Mouse (Mus musculus) hindbrain, embryonic 10.5 days (tissue): ENCODE measurements around the gene Uqcrc1. TPM values are rescaled to one million over a fixed set of nuclear protein-coding genes. Genes with fewer than 3 reads are reported as not detected.

Source experiments
- DNase-seq: peaks from one replicate; pipeline ENCODE4 v3.0.0-alpha.2; 2017; ENCODE audit warnings: low spot score
- H3K27ac ChIP-seq: fragments of 300-500 bp; sonication (generic); 2 replicates; pipeline ENCODE4 v1.5.1; 2016; ENCODE audit warnings: mild to moderate bottlenecking, moderate library complexity
- H3K27me3 ChIP-seq: fragments of 300-500 bp; sonication (generic); 2 replicates; pipeline ENCODE4 v1.6.1; 2016; ENCODE audit warnings: mild to moderate bottlenecking; ENCODE audit not compliant: poor library complexity, insufficient read depth, severe bottlenecking
- H3K36me3 ChIP-seq: fragments of 300-500 bp; sonication (generic); 2 replicates; pipeline ENCODE4 v1.6.1; 2016; ENCODE audit warnings: mild to moderate bottlenecking, moderate library complexity
- H3K4me1 ChIP-seq: fragments of 300-500 bp; sonication (generic); replicated peaks from 2 replicates; pipeline ENCODE4 v1.6.1; 2016; ENCODE audit warnings: mild to moderate bottlenecking
- H3K4me3 ChIP-seq: fragments of 300-500 bp; sonication (generic); 2 replicates; pipeline ENCODE4 v1.5.1; 2016; ENCODE audit warnings: mild to moderate bottlenecking, moderate library complexity
- H3K9me3 ChIP-seq: fragments of 300-500 bp; sonication (generic); 2 replicates; pipeline ENCODE4 v1.6.1; 2016; ENCODE audit warnings: mild to moderate bottlenecking, moderate library complexity
- WGBS: fragments of 180-500 bp; shearing (Covaris S2); methylation state at CpG from one replicate; pipeline ENCODE4 v1.1.7; 2016; 5-methylcytosine and 5-hydroxymethylcytosine counted together
- microRNA counts: library from miRNA; unstranded; fragments of <30 nt; microRNA quantifications from one replicate; lab custom pipeline; 2017
- polyA plus RNA-seq: library from polyadenylated mRNA; unstranded; fragments of >200 nt; fragmentation: Nextera tagmentation; extraction: Ambion mirVana; gene quantifications from 2 replicates; pipeline ENCODE4 v1.2.1, GENCODE M21; 2016

The Uqcrc1 gene
- polyA plus RNA-seq, 1 experiment from 2014 or later = 495 TPM

DNA sequence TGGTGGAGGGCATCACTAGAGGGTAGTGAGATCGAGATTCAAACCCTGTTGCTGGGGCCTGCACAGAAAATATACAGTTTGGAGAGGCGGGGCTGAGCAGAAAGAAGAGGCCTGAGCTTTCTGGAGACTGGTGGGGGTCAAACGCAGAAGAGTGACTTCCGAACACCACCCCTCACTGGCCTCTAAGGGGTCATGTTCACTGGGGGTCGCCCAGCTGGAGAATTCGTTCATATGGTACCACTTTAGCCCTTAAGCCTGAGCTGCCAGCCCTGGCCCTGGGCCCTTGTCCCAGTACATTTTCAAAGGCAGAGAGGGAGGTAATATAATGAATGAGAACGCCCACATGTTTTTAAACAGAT is 54.0 kb downstream of the Uqcrc1 start:
- peak overlapping the region; percentile 89; the same call in 1 of the 2 replicates for H3K27ac ChIP-seq
- H3K4me3 ChIP-seq = no peak overlapping the region
- no peak for DNase-seq
- no peaks in the 10 kb centered on the region for H3K36me3 ChIP-seq
- 68% methylated on average over 7 of the region's 7 CpGs for WGBS
- H3K4me1 ChIP-seq = peaks cover 46% of the 10 kb centered on the region
- no peaks in the 10 kb centered on the region for H3K27me3 ChIP-seq
- H3K9me3 ChIP-seq = no peaks in the 10 kb centered on the region

DNA sequence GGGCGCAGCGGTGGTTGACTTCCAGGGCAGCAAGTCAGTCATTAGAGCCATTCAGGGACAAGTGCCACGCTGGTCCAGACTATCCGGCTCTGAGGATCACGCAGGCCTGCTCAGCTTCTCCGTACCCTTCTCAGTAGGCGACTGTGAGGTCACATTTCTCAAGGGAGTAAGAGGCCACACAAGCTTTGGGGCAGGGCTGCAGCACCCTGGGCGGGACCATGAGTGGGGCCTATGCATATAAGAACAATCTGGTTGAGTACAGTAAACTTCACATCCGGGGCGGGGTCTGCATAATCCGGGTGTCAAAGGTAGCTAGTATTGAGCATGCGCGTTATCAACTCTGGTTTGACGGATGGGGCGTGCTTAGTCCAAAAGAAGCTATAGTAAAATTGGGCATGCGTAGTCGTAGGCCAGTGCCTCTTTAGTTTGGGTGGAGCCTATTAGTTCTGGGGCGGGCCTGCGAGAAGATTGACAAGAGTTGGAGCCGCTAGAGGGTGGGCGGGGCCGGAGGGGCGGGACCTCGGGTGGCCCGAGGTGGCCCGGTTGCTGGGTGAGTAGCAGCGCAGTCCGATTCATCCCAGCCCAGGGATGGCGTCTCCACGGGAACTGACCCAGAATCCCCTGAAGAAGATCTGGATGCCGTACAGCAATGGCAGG is 55.1 kb downstream of the Uqcrc1 start, which contains the start of gene Pfkfb4:
Gene Pfkfb4 (plus strand): TSS at position 351 of the 657 bp plus-strand sequence.
- peak; percentile 96 for DNase-seq
- peaks cover 51% of the 10 kb centered on the region for H3K4me1 ChIP-seq
- H3K36me3 ChIP-seq = no peaks in the 10 kb centered on the region
- WGBS = under 1% methylated on average over 31 of the region's 31 CpGs
- peak within 1 kb of the TSS; percentile 89 for H3K27ac ChIP-seq
- H3K9me3 ChIP-seq = no peaks in the 10 kb centered on the region
- peak within 1 kb of the TSS; percentile 71 for H3K4me3 ChIP-seq
- no peaks in the 10 kb centered on the region for H3K27me3 ChIP-seq

DNA sequence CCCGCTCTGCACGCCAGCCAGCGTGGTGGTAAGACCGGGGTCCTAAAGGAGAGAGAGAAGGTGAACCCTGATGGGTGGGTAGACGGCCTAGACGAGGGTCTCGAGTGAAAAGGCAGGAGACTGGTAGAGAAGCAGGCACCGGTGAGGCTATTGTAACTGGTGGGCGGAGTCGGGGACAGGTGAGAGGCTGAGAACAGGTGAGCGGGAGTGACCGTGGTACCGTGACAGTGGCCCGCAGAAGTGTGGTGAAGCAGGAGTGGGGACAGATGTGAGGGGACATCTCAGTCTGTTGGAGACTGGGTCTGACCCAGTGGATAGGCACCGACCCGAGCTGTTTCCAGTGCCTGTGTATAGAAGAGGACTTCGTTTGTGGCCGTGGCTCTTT is 55.6 kb downstream of the Uqcrc1 start:
- 10% methylated on average over 18 of the region's 18 CpGs for WGBS
- Histone ChIP-seq H3K4me3 (peak overlapping the region; percentile 71), H3K27ac (peak overlapping the region; percentile 89), H3K4me1 (peaks cover 51% of the 10 kb centered on the region), H3K36me3 (no peaks in the 10 kb centered on the region), H3K27me3 (no peaks in the 10 kb centered on the region), H3K9me3 (no peaks in the 10 kb centered on the region)
- no peak for DNase-seq

DNA sequence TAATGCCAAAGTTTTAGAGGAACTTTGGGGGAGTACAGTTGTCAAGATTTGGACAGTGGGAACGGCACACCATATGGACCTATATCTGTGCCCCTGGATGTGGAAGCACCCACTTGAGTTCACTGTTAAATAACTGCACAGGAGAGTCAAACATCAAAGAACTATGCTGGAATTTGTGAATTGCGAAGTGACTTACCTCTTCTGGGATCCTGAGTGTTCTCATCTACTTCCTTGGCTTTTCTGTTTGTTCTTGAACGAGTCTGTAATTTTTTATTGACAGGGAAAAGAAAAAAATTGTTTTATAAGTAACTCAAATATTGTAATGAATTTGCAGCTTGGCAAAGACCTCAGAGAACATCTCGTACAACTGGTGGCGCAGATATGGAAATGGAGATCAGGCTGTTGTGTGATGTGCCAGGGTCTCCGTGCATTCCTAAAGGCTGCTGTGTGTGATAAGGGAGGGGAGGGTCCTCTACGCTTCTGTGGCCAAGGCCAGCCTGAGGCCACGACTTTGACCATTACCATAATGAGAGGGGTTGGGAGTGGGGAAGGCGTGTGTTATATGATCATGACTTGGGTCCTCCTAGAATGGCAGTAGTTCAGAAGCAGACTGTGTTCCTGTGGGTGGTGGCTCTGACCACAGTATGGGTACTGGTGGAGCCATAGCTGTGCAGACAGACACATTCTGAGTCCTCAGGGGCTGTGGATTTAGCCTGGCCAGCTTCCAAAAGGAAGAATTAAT is 56.4 kb downstream of the Uqcrc1 start:
- no peak for DNase-seq
- Histone ChIP-seq H3K36me3 (no peaks in the 10 kb centered on the region), H3K27me3 (no peaks in the 10 kb centered on the region), H3K4me3 (peak overlapping the region; percentile 71), H3K27ac (peak overlapping the region; percentile 89; the same call in 1 of the 2 replicates), H3K4me1 (peaks cover 49% of the 10 kb centered on the region), H3K9me3 (no peaks in the 10 kb centered on the region)
- 86% methylated on average over 9 of the region's 9 CpGs for WGBS

DNA sequence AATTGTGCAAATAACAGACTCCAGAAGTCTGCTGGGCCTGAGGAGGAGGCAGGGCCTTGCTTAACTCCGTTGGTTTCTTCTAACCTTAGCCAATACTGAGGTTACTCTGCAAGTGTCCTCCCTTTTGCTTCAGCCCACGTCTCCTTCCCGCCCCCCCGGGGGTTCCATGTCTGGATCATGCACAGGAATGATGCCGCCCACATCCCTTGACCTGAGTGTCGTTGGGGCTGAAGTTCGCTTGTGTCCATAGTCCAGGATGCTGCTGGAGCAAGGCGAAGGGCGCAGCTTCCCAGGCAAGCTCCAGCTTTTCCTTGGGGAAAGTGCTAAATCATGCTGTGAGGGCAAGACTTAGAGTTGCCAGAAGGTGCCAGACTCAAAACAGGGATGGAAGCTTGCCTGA is 60.0 kb downstream of the Uqcrc1 start:
- 75% methylated on average over 9 of the region's 9 CpGs for WGBS
- no peak for DNase-seq
- Histone ChIP-seq H3K9me3 (no peaks in the 10 kb centered on the region), H3K36me3 (no peaks in the 10 kb centered on the region), H3K4me1 (peaks cover 23% of the 10 kb centered on the region), H3K27me3 (no peaks in the 10 kb centered on the region), H3K27ac (no peak overlapping the region), H3K4me3 (no peak overlapping the region)

DNA sequence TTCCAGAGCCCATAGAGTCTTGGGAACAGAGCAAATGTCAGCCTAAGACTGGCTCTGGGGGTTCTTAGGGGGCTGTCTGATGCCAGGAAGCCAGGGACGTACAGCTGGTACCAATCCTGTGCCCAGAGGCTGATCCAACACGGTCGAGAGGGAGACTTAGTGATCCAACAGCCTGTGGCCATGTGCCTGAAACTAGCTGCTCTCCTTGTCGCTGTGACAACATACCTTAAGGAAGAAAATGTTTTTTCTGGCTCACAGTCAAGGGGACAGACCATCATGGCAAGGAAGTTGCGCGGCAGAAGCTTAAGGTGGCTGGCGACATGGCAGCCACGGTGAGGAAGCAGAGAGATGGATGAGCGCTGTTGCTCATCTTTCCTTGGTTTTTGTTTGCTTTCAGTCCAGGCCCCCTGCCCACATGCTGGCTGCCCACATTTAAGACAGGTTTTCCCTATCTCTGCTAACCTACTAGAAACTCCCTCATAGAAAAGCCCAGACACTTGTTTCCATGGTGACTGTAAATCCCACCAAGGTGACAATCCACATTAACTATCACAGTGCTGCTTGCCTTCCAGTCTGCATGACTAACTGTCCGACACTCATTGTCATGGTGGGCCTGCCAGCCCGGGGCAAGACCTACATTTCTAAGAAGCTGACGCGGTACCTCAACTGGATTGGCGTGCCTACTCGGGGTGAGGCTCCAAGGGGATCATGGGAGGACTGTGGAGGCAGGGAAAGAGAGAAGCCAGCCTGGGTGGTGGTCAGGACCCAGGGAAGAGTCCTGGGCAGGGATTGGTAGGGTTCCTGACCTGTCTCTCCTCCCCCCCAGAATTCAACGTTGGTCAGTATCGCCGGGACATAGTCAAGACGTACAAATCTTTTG is 62.1 kb downstream of the Uqcrc1 start:
- Histone ChIP-seq H3K9me3 (no peaks in the 10 kb centered on the region), H3K4me3 (no peak overlapping the region), H3K27me3 (no peaks in the 10 kb centered on the region), H3K36me3 (no peaks in the 10 kb centered on the region), H3K4me1 (peaks cover 11% of the 10 kb centered on the region; the same call in 1 of the 2 replicates), H3K27ac (no peak overlapping the region)
- 88% methylated on average over 19 of the region's 19 CpGs for WGBS
- no peak for DNase-seq

DNA sequence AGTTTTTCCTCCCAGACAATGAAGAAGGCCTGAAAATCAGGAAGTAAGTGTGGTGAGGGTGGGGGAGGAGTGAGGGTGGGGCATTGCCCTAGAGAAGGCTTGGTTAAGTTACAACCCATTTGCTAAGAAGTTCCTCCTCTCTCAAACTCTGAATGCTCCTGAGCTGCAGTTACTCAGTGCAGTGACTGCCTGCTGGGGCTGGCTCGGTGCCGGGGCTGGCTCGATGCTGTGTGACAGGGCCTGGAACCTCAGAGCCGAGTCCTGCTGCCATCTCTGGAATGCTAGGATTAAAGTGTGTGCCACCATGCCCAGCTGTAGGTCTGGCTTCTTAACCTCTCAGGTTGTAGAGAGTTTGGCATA is 62.7 kb downstream of the Uqcrc1 start:
- WGBS = 78% methylated on average over 4 of the region's 4 CpGs
- Histone ChIP-seq H3K36me3 (no peaks in the 10 kb centered on the region), H3K4me3 (no peak overlapping the region), H3K9me3 (no peaks in the 10 kb centered on the region), H3K4me1 (peaks cover 11% of the 10 kb centered on the region; the same call in 1 of the 2 replicates), H3K27ac (no peak overlapping the region), H3K27me3 (no peaks in the 10 kb centered on the region)
- no peak for DNase-seq

MicroRNAs within 50 kb of the gene (microRNA counts, 519-probe panel; counts per million panel counts)
- microRNA mmu-miR-711 (lab: Ali Mortazavi, UCI) = 1,255 counts per million, percentile 77 among the panel's probes with 10 or more counts

Other genes with a start within 250 kb of the Uqcrc1 start
- gene Prkar2a, start 247.3 kb upstream of the Uqcrc1 start, polyA plus RNA-seq = 34.2 and 35.0 TPM in 2 replicates
- gene Ip6k2, start 152.8 kb upstream of the Uqcrc1 start, polyA plus RNA-seq = 87.2 and 117 TPM in 2 replicates
- 14.9 and 16.2 TPM in 2 replicates for gene Nckipsd, start 128.3 kb upstream of the Uqcrc1 start, polyA plus RNA-seq
- 4.5 and 7.2 TPM in 2 replicates for gene Celsr3, start 110.3 kb upstream of the Uqcrc1 start, polyA plus RNA-seq
- gene Slc26a6, start 83.3 kb upstream of the Uqcrc1 start, polyA plus RNA-seq = 11.2 and 12.6 TPM in 2 replicates
- 0.17 and 0.24 TPM in 2 replicates for gene Tmem89, start 22.0 kb upstream of the Uqcrc1 start, polyA plus RNA-seq
- 1.2 and 3.3 TPM in 2 replicates for gene Col7a1, start 17.0 kb downstream of the Uqcrc1 start, polyA plus RNA-seq
- not detected in 2 replicates for gene Ucn2, start 49.4 kb downstream of the Uqcrc1 start, polyA plus RNA-seq
- 11.9 and 17.6 TPM in 2 replicates for gene Pfkfb4, start 55.1 kb downstream of the Uqcrc1 start, polyA plus RNA-seq
- gene Shisa5, start 101.9 kb downstream of the Uqcrc1 start, polyA plus RNA-seq = 38.8 and 43.6 TPM in 2 replicates
- gene Trex1, start 123.1 kb downstream of the Uqcrc1 start, polyA plus RNA-seq = 8.1 and 11.3 TPM in 2 replicates
- gene Atrip, start 137.5 kb downstream of the Uqcrc1 start, polyA plus RNA-seq = 30.5 and 32.1 TPM in 2 replicates
- 14.4 and 16.1 TPM in 2 replicates for gene Ccdc51, start 145.9 kb downstream of the Uqcrc1 start, polyA plus RNA-seq
- 758 and 785 TPM in 2 replicates for gene Tma7, start 146.0 kb downstream of the Uqcrc1 start, polyA plus RNA-seq
- gene Plxnb1, start 158.8 kb downstream of the Uqcrc1 start, polyA plus RNA-seq = 26.8 and 34.4 TPM in 2 replicates
- not detected in 2 replicates for gene Fbxw21, start 225.4 kb downstream of the Uqcrc1 start, polyA plus RNA-seq